ENCODE assay signal across 13 mouse cellular contexts in the genomic region with DNA sequence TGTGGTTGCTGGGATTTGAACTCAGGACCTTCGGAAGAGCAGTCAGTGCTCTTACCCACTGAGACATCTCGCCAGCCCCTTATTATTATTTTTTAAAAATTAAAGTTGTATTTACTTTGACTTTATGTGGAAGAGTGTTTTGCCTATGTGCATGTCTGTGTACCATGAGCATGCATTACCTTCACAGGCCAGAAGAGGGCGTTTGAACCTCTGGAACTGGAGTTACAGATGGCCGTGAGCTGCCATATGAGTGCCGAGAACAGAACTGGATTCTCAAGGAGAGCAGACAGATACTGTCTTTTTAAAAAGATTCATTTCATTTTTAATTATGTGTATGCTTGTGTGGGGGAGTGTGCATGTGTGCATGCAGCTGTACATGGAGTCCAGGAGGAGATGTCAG. TPM values are rescaled to one million over a fixed set of nuclear protein-coding genes. Genes with fewer than 3 reads are reported as not detected.
DNase-seq lines count a peak whose midpoint lies in the region; ATAC-seq and TF ChIP-seq lines count a peak whose summit lies in the region.
"Had no signal": no experiment of that assay in that cellular context is flagged by ENCODE, and none has a peak within 500 bp of the region (broad histone marks: within the 10 kb centered on the region; RNA-seq: fewer than 3 reads in every experiment).

No protein-coding gene starts in this region.

- ATAC-seq in heart, embryonic 11.5 days (replicated peaks; ENCODE audit: insufficient number of reproducible peaks, low FRiP score, low TSS enrichment) = no peak

- H3K4me1 ChIP-seq in kidney, adult 2 months (ENCODE audit: control insufficient read depth, insufficient read depth, low read length) = no peaks in the 10 kb centered on the region; the same call in 1 of the 2 replicates
- H3K4me1 ChIP-seq in MEL (ENCODE audit: control insufficient read depth in 1 of 2, insufficient read depth in 2 of 2, low read length in 2 of 2) = peaks cover 0 to 7% of the 10 kb centered on the region in 2 experiments; a peak in 1 of 4 replicates
- peaks cover 5% of the 10 kb centered on the region; the same call in 1 of the 2 replicates for H3K4me1 ChIP-seq in heart, embryonic 11.5 days (ENCODE audit: control insufficient read depth, insufficient read depth, low read length)
- H3K4me1 ChIP-seq: hindbrain, embryonic 15.5 days had no signal

- H3K9me3 ChIP-seq in MEL (replicated peaks; ENCODE audit: insufficient read depth, low read length) = no peaks in the 10 kb centered on the region
- no peaks in the 10 kb centered on the region; the same call in 1 of the 2 replicates for H3K9me3 ChIP-seq in heart, embryonic 11.5 days (replicated peaks; ENCODE audit: control insufficient read depth, low read length)
- H3K9me3 ChIP-seq: hindbrain, embryonic 15.5 days; liver, embryonic 13.5 days had no signal

- H3K4me2 ChIP-seq in heart, embryonic 11.5 days = no peak overlapping the region
- H3K4me2 ChIP-seq: hindbrain, embryonic 15.5 days; midbrain, embryonic 11.5 days had no signal

- no peak for TF ChIP-seq POLR2A in kidney, adult 2 months (IDR thresholded peaks at IDR 0.05; ENCODE audit: low read depth, low read length)
- no peak for TF ChIP-seq POLR2A in MEL (IDR thresholded peaks at IDR 0.05; ENCODE audit: control insufficient read depth in 1 of 2, insufficient read depth in 1 of 2, low read depth in 1 of 2, low read length in 2 of 2, poor library complexity in 1 of 2)

- TF ChIP-seq EP300 in MEL (IDR thresholded peaks at IDR 0.05; ENCODE audit: low read depth in 1 of 2, low read length in 2 of 2) = no peak

- H3K27ac ChIP-seq in kidney, adult 2 months (ENCODE audit: insufficient read depth, low read depth, low read length) = no peak overlapping the region
- H3K27ac ChIP-seq in MEL (ENCODE audit: control insufficient read depth, low read depth, low read length) = no peak overlapping the region
- H3K27ac ChIP-seq in heart, embryonic 11.5 days (ENCODE audit: low read depth, low read length) = no peak overlapping the region
- H3K27ac ChIP-seq: hindbrain, embryonic 15.5 days had no signal

- H3K9ac ChIP-seq in MEL (ENCODE audit: control insufficient read depth, low read depth, low read length, poor library complexity, severe bottlenecking) = no peak overlapping the region
- H3K9ac ChIP-seq in heart, embryonic 11.5 days (ENCODE audit: low read depth, low read length) = no peak overlapping the region
- H3K9ac ChIP-seq: hindbrain, embryonic 15.5 days had no signal

- DNase-seq in kidney, adult 2 months = no peak
- no peak for DNase-seq in kidney, adult 11 months
- peak; percentile 42 to 46 for DNase-seq in B cell, adult 2 months
- DNase-seq in MEL (ENCODE audit: low read depth, low spot score) = peak; percentile 67
- peak; percentile 55 for DNase-seq in naive thymus-derived CD4-positive, alpha-beta T cell, adult 2 months (ENCODE audit: low read depth)
- no peak for DNase-seq in urinary bladder, adult 2 months (ENCODE audit: low spot score)
- no peak for DNase-seq in cerebellum, postnatal 25 days
- DNase-seq: heart, adult 11 months; liver, embryonic 13.5 days; spleen, adult 18-20 months had no signal

- no peaks in the 10 kb centered on the region; the same call in 1 of the 2 replicates for H3K36me3 ChIP-seq in kidney, adult 2 months (ENCODE audit: control insufficient read depth, insufficient read depth, low read length)
- peaks cover 0 to 2% of the 10 kb centered on the region in 2 experiments; a peak in 1 of 4 replicates for H3K36me3 ChIP-seq in MEL (ENCODE audit: control insufficient read depth in 1 of 2, insufficient read depth in 2 of 2, low read length in 2 of 2)
- H3K36me3 ChIP-seq in heart, embryonic 11.5 days (ENCODE audit: control insufficient read depth, insufficient read depth, low read length) = peaks cover 8% of the 10 kb centered on the region
- H3K36me3 ChIP-seq: hindbrain, embryonic 15.5 days; liver, embryonic 13.5 days had no signal

- no peak overlapping the region for H3K4me3 ChIP-seq in kidney, adult 2 months (ENCODE audit: insufficient read depth, low read depth, low read length)
- no peak overlapping the region for H3K4me3 ChIP-seq in MEL (ENCODE audit: control insufficient read depth in 1 of 2, insufficient read depth in 1 of 2, low read depth in 2 of 2, low read length in 2 of 2)
- H3K4me3 ChIP-seq in heart, embryonic 11.5 days (ENCODE audit: low read depth, low read length) = no peak overlapping the region
- H3K4me3 ChIP-seq: hindbrain, embryonic 15.5 days had no signal

- 0 out of 2 replicates have a peak, but pooled peaks have one; percentile 19 for TF ChIP-seq CTCF in kidney, adult 2 months (conservative IDR thresholded peaks at IDR 0.05; ENCODE audit: insufficient read depth, insufficient read length, low read depth, low read length)
- TF ChIP-seq CTCF in MEL (IDR thresholded peaks at IDR 0.05 in 2 of 3, conservative IDR thresholded peaks at IDR 0.05 in 1 of 3; ENCODE audit: control insufficient read depth in 1 of 3, insufficient read depth in 1 of 3, low read depth in 2 of 3, low read length in 3 of 3, poor library complexity in 1 of 3, severe bottlenecking in 1 of 3) = peak; percentile 49 to 56 (median 53)

- H3K79me2 ChIP-seq in MEL (ENCODE audit: control insufficient read depth, insufficient read depth, low read length, poor library complexity) = no peaks in the 10 kb centered on the region

- WGBS in kidney, adult 2 months = 79% methylated on average over 5 of the region's 5 CpGs
- 69% methylated on average over 5 of the region's 5 CpGs for WGBS in heart, embryonic 11.5 days (ENCODE audit: insufficient replicate concordance)

- no peak; the same call in 1 of the 2 replicates for TF ChIP-seq RAD21 in MEL (IDR thresholded peaks at IDR 0.05; ENCODE audit: low read depth, low read length)

- no peaks in the 10 kb centered on the region for H3K27me3 ChIP-seq in kidney, adult 2 months (replicated peaks; ENCODE audit: control insufficient read depth, insufficient read depth, low read length)
- H3K27me3 ChIP-seq in MEL (ENCODE audit: control insufficient read depth in 1 of 2, insufficient read depth in 2 of 2, low read length in 2 of 2) = no peaks in the 10 kb centered on the region
- no peaks in the 10 kb centered on the region for H3K27me3 ChIP-seq in heart, embryonic 11.5 days (ENCODE audit: control insufficient read depth, insufficient read depth, low read length)
- H3K27me3 ChIP-seq: hindbrain, embryonic 15.5 days; liver, embryonic 13.5 days had no signal

TF ChIP-seq in MEL, 35 proteins besides CTCF, POLR2A, EP300 and RAD21:
- TF ChIP-seq MAZ (IDR thresholded peaks at IDR 0.05; ENCODE audit: low read depth, low read length) (no peak), JUND (IDR thresholded peaks at IDR 0.05; ENCODE audit: low read depth, low read length) (no peak), SMC3 (IDR thresholded peaks at IDR 0.05; ENCODE audit: low read depth, low read length) (peak; percentile 29), MAX (IDR thresholded peaks at IDR 0.05; ENCODE audit: low read length) (no peak)
TF ChIP-seq in MEL: peak in this region for 1.

RNA-seq across cellular contexts. Expression of gene Acer2, which starts 13.7 kb away (rescaled TPM):
- polyA plus RNA-seq in kidney, adult 2 months (2012; rRNA removed) = 28.0 and 35.0 TPM in 2 replicates
- total RNA-seq in MEL (2012; rRNA removed) = 0.35 and 0.36 TPM in 2 replicates
- under 1 TPM in 1 of 2 experiments, not detected in 1; 0.84 TPM for polyA plus RNA-seq in MEL (2012; ENCODE audit: insufficient read depth in 1 of 2, insufficient read length in 2 of 2, low read depth in 1 of 2, low replicate concordance in 2 of 2, missing spikeins in 1 of 2)
- polyA plus RNA-seq in urinary bladder, adult 2 months (2012; rRNA removed) = 261 and 377 TPM in 2 replicates
- 34.1 and 38.3 TPM in 2 replicates for polyA plus RNA-seq in heart, embryonic 11.5 days (2014; fragmentation: Nextera tagmentation; extraction: Ambion mirVana)

RNA-seq across cellular contexts. Expression of gene Rps6, which starts 30.7 kb away (rescaled TPM):
- 429 and 521 TPM in 2 replicates for polyA plus RNA-seq in kidney, adult 2 months (2012; rRNA removed)
- 3,142 and 3,178 TPM in 2 replicates for total RNA-seq in MEL (2012; rRNA removed)
- polyA plus RNA-seq in MEL (2012; ENCODE audit: insufficient read depth in 1 of 2, insufficient read length in 2 of 2, low read depth in 1 of 2, low replicate concordance in 2 of 2, missing spikeins in 1 of 2) = 1,000 to 10,000 TPM in 1 of 2 experiments, not detected in 1; 1,648 TPM
- polyA plus RNA-seq in urinary bladder, adult 2 months (2012; rRNA removed) = 2,335 and 2,390 TPM in 2 replicates
- 577 and 587 TPM in 2 replicates for polyA plus RNA-seq in heart, embryonic 11.5 days (2014; fragmentation: Nextera tagmentation; extraction: Ambion mirVana)

Comparison
In these comparisons a context has a peak if more than half of its experiments do, and no peak if none do; other contexts are left out.
1. DNase-seq: peak in B cell, adult 2 months (2 of 2), MEL (single experiment) and naive thymus-derived CD4-positive, alpha-beta T cell, adult 2 months (single experiment); none in kidney, adult 2 months (single experiment), kidney, adult 11 months (single experiment), urinary bladder, adult 2 months (single experiment) and cerebellum, postnatal 25 days (0 of 2).
2. RNA of gene Acer2, which starts 13.7 kb away (polyA plus RNA-seq): 261 to 377 TPM in urinary bladder, adult 2 months, 28.0 to 35.0 TPM in kidney, adult 2 months and 34.1 to 38.3 TPM in heart, embryonic 11.5 days; 0.84 TPM in MEL; every median in the first group is over 10 times any median in the second.